Mouse (Mus musculus) forebrain, embryonic 13.5 days (tissue): ENCODE results near the gene Atp23. TPM values are rescaled to one million over a fixed set of nuclear protein-coding genes. Genes with fewer than 3 reads are reported as not detected.

ENCODE experiments used
- polyA plus RNA-seq: library from polyadenylated mRNA; unstranded; fragments of >200 nt; fragmentation: Nextera tagmentation; extraction: Ambion mirVana; gene quantifications from 2 replicates; pipeline ENCODE4 v1.2.1, GENCODE M21; 2015

Atp23 gene
- polyA plus RNA-seq, 1 experiment from 2014 or later = 9.9 TPM

Other genes with a start within 250 kb of the Atp23 start
- 27.8 and 30.9 TPM in 2 replicates for gene Ctdsp2, start 77.4 kb upstream of the Atp23 start, polyA plus RNA-seq
- gene Avil, start 99.4 kb upstream of the Atp23 start, polyA plus RNA-seq = 0.15 and 0.19 TPM in 2 replicates
- gene Tsfm, start 129.5 kb upstream of the Atp23 start, polyA plus RNA-seq = 74.7 and 78.4 TPM in 2 replicates
- 29.3 and 30.0 TPM in 2 replicates for gene Mettl1, start 140.1 kb upstream of the Atp23 start, polyA plus RNA-seq
- 0.08 and 0.14 TPM in 2 replicates for gene Eef1akmt3, start 140.2 kb upstream of the Atp23 start, polyA plus RNA-seq
- 0.06 TPM in 1 of 2 replicates, not detected in the other for gene Cyp27b1, start 146.9 kb upstream of the Atp23 start, polyA plus RNA-seq
- gene March9, start 158.8 kb upstream of the Atp23 start, polyA plus RNA-seq = 4.0 and 4.5 TPM in 2 replicates
- gene Cdk4, start 162.2 kb upstream of the Atp23 start, polyA plus RNA-seq = 2,414 and 2,431 TPM in 2 replicates
- 133 and 141 TPM in 2 replicates for gene Tspan31, start 168.9 kb upstream of the Atp23 start, polyA plus RNA-seq
- gene Agap2, start 173.9 kb upstream of the Atp23 start, polyA plus RNA-seq = 1.5 and 1.7 TPM in 2 replicates
- gene Os9, start 219.8 kb upstream of the Atp23 start, polyA plus RNA-seq = 94.8 and 101 TPM in 2 replicates